Mouse (Mus musculus) limb, embryonic 12.5 days (tissue): ENCODE results near the gene Nfe2. TPM values are rescaled to one million over a fixed set of nuclear protein-coding genes. Genes with fewer than 3 reads are reported as not detected.
A peak's percentile ranks its signal among the peaks of the same experiment; 100 is the strongest.
"Not testable (repeated sequence)": the region's sequence is repeated elsewhere in the genome, so short reads cannot be mapped to it uniquely, and the experiment has no call there.

Experiments used
- ATAC-seq: fragments of 200-750 bp; cut with Nextera tagmentation; 2 replicates; pipeline ENCODE4 v1.8.0; 2017; ENCODE audit warnings: low read depth, moderate TSS enrichment; ENCODE audit not compliant: insufficient number of reproducible peaks, insufficient read depth, low FRiP score, low TSS enrichment
- H3K27ac ChIP-seq: fragments of 300-500 bp; sonication (generic); 2 replicates; pipeline ENCODE4 v1.5.1; 2016; ENCODE audit warnings: mild to moderate bottlenecking, moderate library complexity
- H3K27me3 ChIP-seq: fragments of 300-500 bp; sonication (generic); 2 replicates; pipeline ENCODE4 v1.6.1; 2016; ENCODE audit warnings: mild to moderate bottlenecking, moderate library complexity
- H3K36me3 ChIP-seq: fragments of 300-500 bp; sonication (generic); 2 replicates; pipeline ENCODE4 v1.6.1; 2016; ENCODE audit warnings: mild to moderate bottlenecking, moderate library complexity
- H3K4me1 ChIP-seq: fragments of 300-500 bp; sonication (generic); replicated peaks from 2 replicates; pipeline ENCODE4 v1.6.1; 2016
- H3K4me2 ChIP-seq: fragments of 300-500 bp; sonication (generic); 2 replicates; pipeline ENCODE4 v1.6.1; 2016; ENCODE audit warnings: mild to moderate bottlenecking, moderate library complexity
- H3K4me3 ChIP-seq: fragments of 300-500 bp; sonication (generic); replicated peaks from 2 replicates; pipeline ENCODE4 v1.5.1; 2016; ENCODE audit warnings: mild to moderate bottlenecking
- H3K9ac ChIP-seq: fragments of 300-500 bp; sonication (generic); replicated peaks from 2 replicates; pipeline ENCODE4 v1.6.1; 2016; ENCODE audit warnings: mild to moderate bottlenecking, moderate library complexity
- H3K9me3 ChIP-seq: fragments of 300-500 bp; sonication (generic); 2 replicates; pipeline ENCODE4 v1.6.1; 2016; ENCODE audit warnings: mild to moderate bottlenecking, moderate library complexity
- WGBS: fragments of 180-500 bp; shearing (Covaris S2); methylation state at CpG from one replicate; pipeline ENCODE4 v1.1.7; 2016; 5-methylcytosine and 5-hydroxymethylcytosine counted together
- polyA plus RNA-seq: library from polyadenylated mRNA; unstranded; fragments of >200 nt; fragmentation: Nextera tagmentation; extraction: Ambion mirVana; gene quantifications from 2 replicates; pipeline ENCODE4 v1.2.1, GENCODE M21; 2016

Nfe2 gene
- polyA plus RNA-seq, 1 experiment from 2014 or later: 4.6 TPM

DNA sequence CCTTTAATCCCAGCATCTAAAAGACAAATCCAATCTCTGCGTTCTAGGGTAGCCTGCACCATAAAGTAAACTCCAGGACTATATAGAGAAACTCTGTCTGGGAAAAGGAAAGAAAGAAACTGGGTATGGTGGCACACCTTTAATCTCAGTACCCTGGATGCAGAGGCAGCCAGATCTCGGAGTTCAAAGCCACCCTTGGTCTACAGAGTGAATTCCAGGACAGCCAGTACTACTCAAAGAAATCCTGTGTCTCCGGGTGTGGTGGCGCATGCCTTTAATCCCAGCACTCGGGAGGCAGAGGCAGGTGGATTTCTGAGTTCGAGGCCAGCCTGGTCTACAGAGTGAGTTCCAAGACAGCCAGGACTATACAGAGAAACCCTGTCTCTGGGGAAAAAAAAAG is 8.7 kb downstream of the Nfe2 start:
- not testable (repeated sequence) for H3K9me3 ChIP-seq, H3K4me3 ChIP-seq, H3K4me2 ChIP-seq, H3K9ac ChIP-seq, H3K27me3 ChIP-seq, H3K27ac ChIP-seq, ATAC-seq, H3K4me1 ChIP-seq
- H3K36me3 ChIP-seq: peaks cover 48% of the 10 kb centered on the region
- 81% methylated on average over 6 of the region's 6 CpGs for WGBS

DNA sequence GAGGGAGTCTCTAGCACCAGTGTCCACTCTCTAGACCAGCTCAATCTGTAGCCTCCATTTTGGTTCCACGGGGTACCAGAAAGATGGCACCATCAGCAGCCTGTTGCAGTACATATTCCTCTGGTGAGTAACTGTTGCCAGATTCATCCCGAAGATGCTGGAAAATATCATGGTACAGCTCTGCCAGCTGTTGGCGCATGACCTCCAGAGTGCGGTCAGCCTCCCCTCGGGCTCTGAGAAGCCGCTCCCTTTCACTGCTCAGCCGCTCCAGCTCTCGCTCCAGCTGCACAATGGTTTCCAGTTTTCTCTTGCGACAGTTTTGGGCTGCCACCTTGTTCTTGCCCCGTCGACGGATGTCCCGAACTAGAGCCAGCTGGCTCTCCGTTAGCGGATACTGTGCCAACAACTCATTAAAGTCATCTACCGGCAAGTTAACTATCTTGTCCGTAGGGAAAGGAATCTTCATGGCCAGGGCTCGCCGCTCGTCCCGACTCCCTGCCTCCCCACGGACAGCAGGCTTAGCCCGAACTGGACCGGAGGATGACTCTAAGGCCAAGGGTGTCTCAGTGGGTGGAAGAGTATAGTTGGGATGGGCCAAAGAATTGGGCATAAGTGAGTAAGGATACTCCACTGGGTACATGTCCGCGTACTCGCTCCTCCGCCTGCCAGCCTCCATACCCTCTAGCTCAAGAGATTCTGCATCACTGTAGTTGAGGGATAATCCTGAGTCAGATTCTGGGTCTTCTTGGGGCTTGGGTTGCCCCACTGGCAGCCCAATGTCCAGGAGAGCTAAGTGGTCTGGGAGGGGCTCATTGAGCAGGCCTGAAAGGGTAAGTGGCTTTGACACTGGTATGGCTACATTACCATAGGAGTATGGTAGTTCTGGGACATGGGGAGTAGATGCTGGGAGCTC is 9.5 kb downstream of the Nfe2 start:
- WGBS: 86% methylated on average over 28 of the region's 28 CpGs
- no peak overlapping the region for H3K4me2 ChIP-seq
- no peaks in the 10 kb centered on the region for H3K9me3 ChIP-seq
- H3K4me1 ChIP-seq: peaks cover 12% of the 10 kb centered on the region
- H3K9ac ChIP-seq: no peak overlapping the region
- peak; percentile 35; the same call in 1 of the 2 replicates for ATAC-seq
- no peak overlapping the region for H3K27ac ChIP-seq
- H3K4me3 ChIP-seq: no peak overlapping the region
- peaks cover 53% of the 10 kb centered on the region for H3K36me3 ChIP-seq
- 0 out of 2 replicates have a peak, but pooled peaks cover 2% of the 10 kb centered on the region for H3K27me3 ChIP-seq

DNA sequence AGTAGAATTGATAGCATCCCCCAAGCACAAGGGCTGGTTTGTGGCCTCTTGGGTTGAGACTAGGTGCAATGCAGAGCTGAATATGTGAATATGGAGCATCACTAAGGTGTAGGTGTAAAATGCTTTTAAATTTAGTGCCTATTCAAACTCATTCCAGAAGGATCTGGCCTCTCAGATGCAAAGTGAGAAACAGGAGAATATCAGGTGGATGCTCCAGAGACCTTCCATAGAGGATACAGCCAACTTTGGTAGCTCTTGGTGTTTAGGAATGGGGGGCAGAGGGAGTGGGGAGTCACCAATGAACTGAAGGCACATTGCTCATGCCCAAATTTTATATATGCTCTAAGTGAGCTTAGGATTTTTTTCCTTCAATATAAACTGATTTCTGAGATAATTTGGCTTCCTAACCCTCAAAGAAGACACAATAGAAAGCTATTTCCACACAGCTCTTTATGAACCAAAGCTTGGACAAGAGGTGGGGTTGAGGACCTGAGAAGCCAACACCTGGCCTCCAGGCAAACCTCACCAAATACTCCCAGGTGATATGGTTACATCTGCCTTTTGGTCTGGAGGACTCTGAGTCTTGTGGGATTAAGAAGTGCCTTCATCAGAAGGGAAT is 10.3 kb downstream of the Nfe2 start:
- peaks cover 19% of the 10 kb centered on the region for H3K4me1 ChIP-seq
- no peak overlapping the region for H3K27ac ChIP-seq
- peaks cover 61% of the 10 kb centered on the region for H3K36me3 ChIP-seq
- no peak overlapping the region for H3K9ac ChIP-seq
- no peak for ATAC-seq
- no peak overlapping the region for H3K4me3 ChIP-seq
- H3K27me3 ChIP-seq: no peaks in the 10 kb centered on the region
- H3K9me3 ChIP-seq: no peaks in the 10 kb centered on the region
- no peak overlapping the region for H3K4me2 ChIP-seq

DNA sequence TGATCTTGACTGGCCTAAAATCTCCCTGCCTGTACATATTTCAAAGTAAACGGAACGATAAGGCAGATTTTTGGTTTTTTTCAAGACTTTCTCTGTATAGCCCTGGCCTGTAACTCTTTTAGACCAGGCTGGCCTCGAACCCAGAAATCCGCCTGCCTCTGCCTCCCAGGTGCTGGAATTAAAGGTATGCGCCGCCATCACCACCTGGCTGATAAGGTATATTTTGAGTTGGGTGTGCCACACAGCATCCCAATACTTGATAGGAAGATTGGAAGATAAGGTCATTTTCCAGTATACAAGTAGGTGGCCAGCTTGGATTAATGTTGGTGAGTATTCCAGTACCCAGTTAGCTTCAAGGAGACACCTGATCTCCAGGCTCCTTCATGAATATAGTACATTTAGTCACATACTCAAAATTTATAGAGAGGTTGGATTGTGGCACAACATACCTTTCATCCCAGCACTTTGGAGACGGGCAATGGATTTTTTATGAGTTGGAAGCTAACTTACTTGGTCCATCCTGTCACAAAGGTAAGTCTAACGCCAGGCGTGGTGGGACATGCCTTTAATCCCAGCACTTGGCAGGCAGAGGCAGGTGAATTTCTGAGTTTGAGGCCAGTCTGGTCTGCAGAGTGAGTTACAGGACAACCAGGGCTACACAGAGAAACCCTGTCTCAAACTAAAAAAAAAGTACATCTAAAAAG is 11.0 kb downstream of the Nfe2 start:
- Histone ChIP-seq H3K4me3 (no peak overlapping the region), H3K9ac (no peak overlapping the region), H3K27me3 (no peaks in the 10 kb centered on the region), H3K4me2 (no peak overlapping the region), H3K36me3 (peaks cover 67% of the 10 kb centered on the region), H3K27ac (no peak overlapping the region), H3K4me1 (peaks cover 26% of the 10 kb centered on the region), H3K9me3 (no peaks in the 10 kb centered on the region)
- 87% methylated on average over 9 of the region's 9 CpGs for WGBS
- no peak for ATAC-seq

DNA sequence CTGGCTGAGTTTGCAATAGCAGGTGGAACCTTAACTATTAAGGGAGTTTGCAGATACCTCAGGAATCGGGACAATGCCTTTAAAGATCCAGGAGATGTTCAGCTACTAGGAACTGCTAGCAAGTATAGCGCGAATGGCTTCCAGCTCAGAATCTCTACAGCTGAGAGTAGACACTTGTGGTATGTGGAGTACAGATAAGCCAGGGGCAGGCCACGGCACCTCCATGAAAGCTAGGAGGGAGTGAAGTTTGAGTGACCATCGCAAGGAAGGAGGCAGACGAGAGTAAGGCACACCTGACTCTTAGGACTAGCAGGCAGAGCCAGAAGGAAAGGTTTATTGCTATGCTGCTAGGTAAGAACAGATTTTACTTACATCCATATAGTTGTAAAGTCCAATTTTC is 12.6 kb downstream of the Nfe2 start:
- Histone ChIP-seq H3K9me3 (no peaks in the 10 kb centered on the region), H3K36me3 (peaks cover 80% of the 10 kb centered on the region), H3K4me3 (no peak overlapping the region), H3K4me2 (no peak overlapping the region), H3K9ac (no peak overlapping the region), H3K27me3 (no peaks in the 10 kb centered on the region), H3K27ac (0 out of 2 replicates have a peak overlapping the region, but pooled peaks have one; percentile 4), H3K4me1 (peaks cover 28% of the 10 kb centered on the region)
- no peak for ATAC-seq
- 73% methylated on average over 6 of the region's 6 CpGs for WGBS

DNA sequence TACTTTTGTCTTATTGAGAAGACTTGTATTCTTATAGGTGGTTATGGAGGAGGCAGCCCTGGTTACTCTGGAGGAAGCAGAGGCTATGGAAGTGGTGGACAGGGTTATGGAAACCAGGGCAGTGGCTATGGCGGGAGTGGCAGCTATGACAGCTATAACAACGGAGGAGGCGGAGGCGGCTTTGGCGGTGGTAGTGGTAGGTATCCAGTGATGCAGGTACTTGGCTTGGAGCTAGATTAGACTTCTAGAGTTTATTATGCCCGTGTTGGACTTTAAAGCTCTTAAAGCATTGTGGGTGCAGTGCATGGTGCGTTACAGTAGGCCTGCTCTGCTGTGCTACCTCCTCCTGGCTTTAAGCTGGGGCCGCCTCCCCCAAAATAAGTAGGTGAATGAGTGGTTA is 15.3 kb downstream of the Nfe2 start:
- 0 out of 2 replicates have a peak overlapping the region, but pooled peaks have one; percentile 12 for H3K27ac ChIP-seq
- peaks cover 63% of the 10 kb centered on the region for H3K36me3 ChIP-seq
- 75% methylated on average over 8 of the region's 8 CpGs for WGBS

DNA sequence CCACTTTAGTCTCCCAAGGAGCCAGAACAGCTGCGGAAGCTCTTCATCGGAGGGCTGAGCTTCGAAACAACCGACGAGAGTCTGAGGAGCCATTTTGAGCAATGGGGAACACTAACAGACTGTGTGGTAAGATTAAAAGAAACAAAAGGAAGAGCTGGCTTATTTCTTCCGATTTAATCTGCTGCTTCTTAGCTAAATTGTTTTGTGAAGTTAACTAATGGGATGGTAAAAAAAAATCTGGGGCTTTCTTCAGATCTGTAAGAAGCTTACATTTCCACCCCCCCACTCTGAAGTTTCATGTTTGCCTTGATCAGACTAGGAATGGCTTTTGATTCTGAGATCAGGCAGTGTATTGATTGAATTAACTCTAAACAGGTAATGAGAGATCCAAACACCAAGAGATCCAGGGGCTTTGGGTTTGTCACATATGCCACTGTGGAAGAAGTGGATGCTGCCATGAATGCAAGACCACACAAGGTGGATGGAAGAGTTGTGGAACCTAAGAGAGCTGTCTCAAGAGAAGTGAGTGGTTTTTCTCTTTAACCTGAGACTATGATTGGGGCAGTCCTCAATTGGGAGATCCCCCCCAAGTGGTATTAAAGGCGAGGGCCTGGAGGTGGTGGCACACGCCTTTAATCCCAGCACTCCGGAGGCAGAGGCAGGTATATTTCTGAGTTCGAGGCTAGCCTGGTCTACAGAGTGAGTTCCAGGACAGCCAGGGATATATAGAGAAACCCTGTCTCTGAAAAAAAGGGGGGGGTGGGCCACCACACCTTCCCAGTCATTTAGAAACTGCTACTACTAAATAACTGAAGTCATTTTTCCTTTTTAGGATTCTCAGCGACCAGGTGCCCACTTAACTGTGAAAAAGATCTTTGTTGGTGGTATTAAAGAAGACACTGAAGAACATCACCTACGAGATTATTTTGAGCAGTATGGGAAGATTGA is 16.9 kb downstream of the Nfe2 start:
- peaks cover 27% of the 10 kb centered on the region for H3K4me1 ChIP-seq
- H3K9ac ChIP-seq: peak overlapping the region; percentile 84
- ATAC-seq, H3K27me3 ChIP-seq, H3K9me3 ChIP-seq: not testable (repeated sequence)
- 7% methylated on average over 12 of the region's 12 CpGs for WGBS
- peaks cover 48% of the 10 kb centered on the region for H3K36me3 ChIP-seq
- H3K4me3 ChIP-seq: peak overlapping the region; percentile 65
- peak overlapping the region; percentile 96 for H3K4me2 ChIP-seq
- peak overlapping the region; percentile 95 for H3K27ac ChIP-seq

More for the DNA sequence above, 15.3 kb downstream of the Nfe2 start:
- H3K4me1 ChIP-seq: peaks cover 27% of the 10 kb centered on the region
- no peaks in the 10 kb centered on the region for H3K9me3 ChIP-seq
- peak overlapping the region; percentile 96 for H3K4me2 ChIP-seq
- H3K4me3 ChIP-seq: peak overlapping the region; percentile 65
- no peaks in the 10 kb centered on the region for H3K27me3 ChIP-seq
- ATAC-seq: no peak
- peak overlapping the region; percentile 84 for H3K9ac ChIP-seq

DNA sequence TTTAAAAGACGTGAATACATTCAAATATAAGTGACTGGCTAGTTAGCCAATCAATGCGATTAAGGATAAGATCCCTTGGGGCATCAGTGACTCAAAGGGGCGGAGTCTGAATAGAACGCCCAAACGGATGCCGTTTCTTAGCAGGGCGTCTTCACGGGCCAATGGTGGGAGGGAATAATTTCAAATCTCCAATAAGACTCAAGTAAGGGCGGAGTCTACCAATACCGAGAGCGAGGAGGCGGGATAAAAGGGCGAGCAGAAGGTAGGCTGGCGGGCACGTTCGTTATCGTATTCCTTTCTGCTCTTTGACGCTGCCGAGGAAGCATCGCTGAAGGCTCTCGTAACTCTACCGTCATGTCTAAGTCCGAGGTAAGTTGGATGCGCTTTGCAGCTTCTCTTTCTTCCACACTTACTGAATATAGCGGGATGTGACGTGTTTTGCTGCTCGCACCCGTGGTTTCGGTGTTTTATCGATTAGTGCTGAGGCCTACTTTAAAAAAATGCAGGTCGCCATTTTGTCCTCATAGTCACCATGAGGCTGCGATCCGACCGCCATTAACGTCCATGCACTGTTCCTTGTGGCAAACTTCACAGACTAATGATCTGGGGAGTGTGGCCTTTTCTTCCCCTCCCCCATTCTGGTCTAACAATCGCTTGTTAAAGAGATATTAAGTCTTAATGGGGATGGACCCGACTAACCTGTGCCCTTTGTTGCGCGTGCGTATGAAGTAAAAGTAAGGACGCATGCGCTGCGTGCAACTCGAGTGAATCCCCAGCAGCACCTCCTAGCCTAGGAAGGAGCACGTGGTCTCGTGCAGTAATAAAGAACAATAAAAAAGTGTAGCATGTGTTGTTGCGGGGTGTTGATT is 17.8 kb downstream of the Nfe2 start, which contains the start of gene Hnrnpa1:
Gene Hnrnpa1, plus strand, starts transcription at position 273 of the 869 bp plus-strand sequence.
- H3K9ac ChIP-seq: peak within 1 kb of the TSS; percentile 84
- peak; percentile 91 for ATAC-seq
- H3K4me1 ChIP-seq: peaks cover 27% of the 10 kb centered on the region
- no peaks in the 10 kb centered on the region for H3K9me3 ChIP-seq
- peaks cover 47% of the 10 kb centered on the region for H3K36me3 ChIP-seq
- H3K4me2 ChIP-seq: peak within 1 kb of the TSS; percentile 96
- peak within 1 kb of the TSS; percentile 65 for H3K4me3 ChIP-seq
- H3K27ac ChIP-seq: peak within 1 kb of the TSS; percentile 95
- no peaks in the 10 kb centered on the region for H3K27me3 ChIP-seq
- WGBS: under 1% methylated on average over 47 of the region's 47 CpGs

DNA sequence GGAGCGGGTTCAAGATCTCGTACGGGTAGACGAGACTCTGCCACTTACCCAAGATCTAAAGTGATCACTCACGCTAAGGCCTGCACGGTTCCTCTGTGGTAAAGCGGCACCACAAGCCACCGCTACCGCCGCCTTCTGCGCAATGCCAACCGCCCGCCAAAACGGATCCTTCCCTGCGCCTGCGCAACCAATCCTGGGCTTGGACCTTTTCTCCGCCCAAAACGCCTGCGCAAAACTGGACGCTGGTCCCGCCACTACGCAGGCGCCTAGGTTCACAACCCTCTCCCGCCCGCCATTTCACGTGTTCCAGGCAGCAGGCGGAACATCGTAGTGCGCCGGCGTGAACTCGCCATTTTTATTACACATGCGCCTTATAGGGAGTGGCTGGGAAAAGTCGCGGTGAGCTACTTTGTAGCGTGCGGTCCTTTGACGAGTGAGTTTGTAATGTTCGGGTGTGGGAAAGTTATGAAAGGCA is 18.5 kb downstream of the Nfe2 start, which contains the start of gene Cbx5:
Gene Cbx5, minus strand, starts transcription at position 132 of the 475 bp plus-strand sequence.
- under 1% methylated on average over 39 of the region's 39 CpGs for WGBS
- peak within 1 kb of the TSS; percentile 95 for H3K27ac ChIP-seq
- peaks cover 27% of the 10 kb centered on the region for H3K4me1 ChIP-seq
- 0 out of 2 replicates have a peak, but pooled peaks cover 2% of the 10 kb centered on the region for H3K9me3 ChIP-seq
- H3K27me3 ChIP-seq: no peaks in the 10 kb centered on the region
- peak; percentile 94 for ATAC-seq
- H3K4me2 ChIP-seq: peak within 1 kb of the TSS; percentile 96
- H3K4me3 ChIP-seq: peak within 1 kb of the TSS; percentile 65
- H3K9ac ChIP-seq: peak within 1 kb of the TSS; percentile 84
- H3K36me3 ChIP-seq: peaks cover 47% of the 10 kb centered on the region
